Mouse (Mus musculus): ENCODE measurements around the gene Sphk2. TPM values are rescaled to one million over a fixed set of nuclear protein-coding genes. Genes with fewer than 3 reads are reported as not detected.

The Sphk2 gene
- polyA plus RNA-seq, 2 experiments: 27.5 to 36.9 TPM

- H3K27ac ChIP-seq (replicated peaks; ENCODE audit: low read depth, low read length): no peak within 1 kb of the TSS
- DNase-seq (ENCODE audit: low spot score) (no peak), ATAC-seq (ENCODE audit: low FRiP score, low read depth) (no peak)
- no peak for TF ChIP-seq POLR2A (IDR thresholded peaks at IDR 0.05; ENCODE audit: borderline replicate concordance, extremely low read depth, insufficient read depth, insufficient read length)
- H3K4me2 ChIP-seq (replicated peaks; ENCODE audit: low read depth, low read length, severe bottlenecking): no peak within 1 kb of the TSS
- H3K36me3 ChIP-seq (ENCODE audit: control insufficient read depth, insufficient read depth, low read length): peaks cover 78% of the 10 kb centered on the region
- 85% methylated on average over 11 of the region's 11 CpGs for WGBS
- 0 out of 2 replicates have a peak, but pooled peaks cover under 1% of the 10 kb centered on the region for H3K4me1 ChIP-seq (ENCODE audit: control insufficient read depth, insufficient read depth, low read length)
- no peaks in the 10 kb centered on the region for H3K27me3 ChIP-seq (ENCODE audit: control insufficient read depth, insufficient read depth, low read length)
- no peak within 1 kb of the TSS for H3K4me3 ChIP-seq (replicated peaks; ENCODE audit: low read length)
- H3K9me3 ChIP-seq (ENCODE audit: control insufficient read depth, low read length): no peaks in the 10 kb centered on the region
- no peak within 1 kb of the TSS for H3K9ac ChIP-seq (ENCODE audit: low read depth, low read length, severe bottlenecking)
Measured at GRCm38 (mm10) chr7:45725713-45726112, 7.9 kb upstream of the Sphk2 start, which contains the start of gene Spaca4. TSS of gene Spaca4 (minus strand) at chr7:45725813.

DNA sequence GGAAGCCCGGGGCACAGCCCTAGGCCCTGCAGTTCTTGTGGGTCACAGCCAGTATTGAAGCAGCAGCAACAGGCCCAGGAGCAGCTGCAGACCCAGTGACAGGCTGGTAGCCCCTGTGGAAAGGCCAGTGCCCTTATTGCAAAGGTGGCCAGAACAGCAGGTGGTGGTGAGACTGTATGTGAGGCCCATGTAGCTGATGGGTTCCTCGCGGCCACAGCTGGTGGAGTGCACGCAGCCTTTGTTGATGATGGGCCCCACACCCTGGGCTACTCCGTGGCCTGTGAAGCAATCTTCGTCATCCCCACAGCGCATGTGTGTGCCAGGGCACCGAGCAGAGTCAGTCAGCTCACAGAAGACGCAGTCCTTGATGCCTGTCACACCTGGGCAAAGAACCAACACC is 7.3 kb upstream of the Sphk2 start:
- Histone ChIP-seq H3K27me3 (ENCODE audit: control insufficient read depth, insufficient read depth, low read length) (no peaks in the 10 kb centered on the region), H3K9me3 (ENCODE audit: control insufficient read depth, low read length) (no peaks in the 10 kb centered on the region), H3K36me3 (ENCODE audit: control insufficient read depth, insufficient read depth, low read length) (peaks cover 84% of the 10 kb centered on the region), H3K4me1 (ENCODE audit: control insufficient read depth, insufficient read depth, low read length) (no peaks in the 10 kb centered on the region), H3K4me3 (replicated peaks; ENCODE audit: low read length) (no peak overlapping the region), H3K27ac (replicated peaks; ENCODE audit: low read depth, low read length) (no peak overlapping the region), H3K9ac (ENCODE audit: low read depth, low read length, severe bottlenecking) (no peak overlapping the region), H3K4me2 (replicated peaks; ENCODE audit: low read depth, low read length, severe bottlenecking) (no peak overlapping the region)
- DNase-seq (ENCODE audit: low spot score): no peak
- no peak for TF ChIP-seq POLR2A (IDR thresholded peaks at IDR 0.05; ENCODE audit: borderline replicate concordance, extremely low read depth, insufficient read depth, insufficient read length)
- 90% methylated on average over 8 of the region's 9 CpGs for WGBS
- ATAC-seq (ENCODE audit: low FRiP score, low read depth): no peak

- H3K27me3 ChIP-seq (ENCODE audit: control insufficient read depth, insufficient read depth, low read length): no peaks in the 10 kb centered on the region
- H3K27ac ChIP-seq (replicated peaks; ENCODE audit: low read depth, low read length): no peak overlapping the region
- no peak overlapping the region for H3K4me2 ChIP-seq (replicated peaks; ENCODE audit: low read depth, low read length, severe bottlenecking)
- ATAC-seq (ENCODE audit: low FRiP score, low read depth) (no peak), DNase-seq (ENCODE audit: low spot score) (no peak)
- WGBS: 93% methylated on average over 14 of the region's 14 CpGs
- H3K4me3 ChIP-seq (replicated peaks; ENCODE audit: low read length): no peak overlapping the region
- no peaks in the 10 kb centered on the region for H3K9me3 ChIP-seq (ENCODE audit: control insufficient read depth, low read length)
- TF ChIP-seq POLR2A (IDR thresholded peaks at IDR 0.05; ENCODE audit: borderline replicate concordance, extremely low read depth, insufficient read depth, insufficient read length): no peak
- H3K9ac ChIP-seq (ENCODE audit: low read depth, low read length, severe bottlenecking): no peak overlapping the region
- H3K36me3 ChIP-seq (ENCODE audit: control insufficient read depth, insufficient read depth, low read length): peaks cover 92% of the 10 kb centered on the region
- peaks cover 6% of the 10 kb centered on the region for H3K4me1 ChIP-seq (ENCODE audit: control insufficient read depth, insufficient read depth, low read length)
Measured at GRCm38 (mm10) chr7:45723781-45724180, 6.0 kb upstream of the Sphk2 start.

GRCm38 (mm10) chr7:45723301-45723700 is 5.5 kb upstream of the Sphk2 start:
- Histone ChIP-seq H3K9me3 (ENCODE audit: control insufficient read depth, low read length) (no peaks in the 10 kb centered on the region), H3K27ac (replicated peaks; ENCODE audit: low read depth, low read length) (no peak overlapping the region), H3K27me3 (ENCODE audit: control insufficient read depth, insufficient read depth, low read length) (no peaks in the 10 kb centered on the region), H3K4me1 (ENCODE audit: control insufficient read depth, insufficient read depth, low read length) (peaks cover 7% of the 10 kb centered on the region), H3K36me3 (ENCODE audit: control insufficient read depth, insufficient read depth, low read length) (peaks cover 87% of the 10 kb centered on the region), H3K4me2 (replicated peaks; ENCODE audit: low read depth, low read length, severe bottlenecking) (no peak overlapping the region), H3K4me3 (replicated peaks; ENCODE audit: low read length) (no peak overlapping the region), H3K9ac (ENCODE audit: low read depth, low read length, severe bottlenecking) (no peak overlapping the region)
- no peak for TF ChIP-seq POLR2A (IDR thresholded peaks at IDR 0.05; ENCODE audit: borderline replicate concordance, extremely low read depth, insufficient read depth, insufficient read length)
- WGBS: 84% methylated on average over 4 of the region's 4 CpGs
- DNase-seq (ENCODE audit: low spot score): no peak
- no peak for ATAC-seq (ENCODE audit: low FRiP score, low read depth)

- Histone ChIP-seq H3K27ac (replicated peaks; ENCODE audit: low read depth, low read length) (no peak overlapping the region), H3K36me3 (ENCODE audit: control insufficient read depth, insufficient read depth, low read length) (peaks cover 81% of the 10 kb centered on the region), H3K9ac (ENCODE audit: low read depth, low read length, severe bottlenecking) (no peak overlapping the region), H3K27me3 (ENCODE audit: control insufficient read depth, insufficient read depth, low read length) (no peaks in the 10 kb centered on the region), H3K4me2 (replicated peaks; ENCODE audit: low read depth, low read length, severe bottlenecking) (no peak overlapping the region), H3K4me3 (replicated peaks; ENCODE audit: low read length) (no peak overlapping the region), H3K4me1 (ENCODE audit: control insufficient read depth, insufficient read depth, low read length) (peaks cover 7% of the 10 kb centered on the region), H3K9me3 (ENCODE audit: control insufficient read depth, low read length) (no peaks in the 10 kb centered on the region)
- TF ChIP-seq POLR2A (IDR thresholded peaks at IDR 0.05; ENCODE audit: borderline replicate concordance, extremely low read depth, insufficient read depth, insufficient read length): no peak
- WGBS: 80% methylated on average over 13 of the region's 13 CpGs
- ATAC-seq (ENCODE audit: low FRiP score, low read depth) (no peak), DNase-seq (ENCODE audit: low spot score) (no peak)
Measured at GRCm38 (mm10) chr7:45722348-45722713, 4.5 kb upstream of the Sphk2 start.

All from limb, embryonic 14.5 days (tissue).